Mouse (Mus musculus) heart, adult 2 months (tissue): ENCODE results near the gene Tmem102. TPM values are rescaled to one million over a fixed set of nuclear protein-coding genes. Genes with fewer than 3 reads are reported as not detected.

Experiments
- DNase-seq, 2 experiments: peaks; one replicate each; pipeline ENCODE4 v3.0.0; 2021
- H3K27ac ChIP-seq: fragments of 200-600 bp; 2 replicates; pipeline ENCODE4 v1.8.1; 2022
- H3K27me3 ChIP-seq: fragments of 200-500 bp; 2 replicates; pipeline ENCODE4 v1.6.1; 2012; ENCODE audit warnings: mild to moderate bottlenecking, low read length, inconsistent platforms, mixed read lengths; ENCODE audit not compliant: control insufficient read depth, insufficient read depth
- H3K36me3 ChIP-seq: fragments of 200-500 bp; 2 replicates; pipeline ENCODE4 v1.6.1; 2012; ENCODE audit warnings: low read length, inconsistent platforms; ENCODE audit not compliant: control insufficient read depth, insufficient read depth
- H3K4me1 ChIP-seq: fragments of 200-500 bp; 2 replicates; pipeline ENCODE4 v1.6.1; 2011; ENCODE audit warnings: low read length; ENCODE audit not compliant: control insufficient read depth, insufficient read depth
- H3K4me3 ChIP-seq: fragments of 200-600 bp; 2 replicates; pipeline ENCODE4 v1.8.1; 2022
- H3K79me2 ChIP-seq: fragments of 200-500 bp; replicated peaks from 2 replicates; pipeline ENCODE4 v1.6.1; 2012; ENCODE audit warnings: mild to moderate bottlenecking, inconsistent platforms, low read length, moderate library complexity, mixed read lengths; ENCODE audit not compliant: control insufficient read depth, insufficient read depth
- H3K9ac ChIP-seq: fragments of 200-500 bp; 2 replicates; pipeline ENCODE4 v1.6.1; 2012; ENCODE audit warnings: low read depth, mild to moderate bottlenecking, control low read depth, inconsistent platforms, low read length, mixed read lengths
- CTCF ChIP-seq: fragments of 200-600 bp; IDR thresholded peaks from 2 replicates; pipeline ENCODE4 v1.8.1; 2022; ENCODE audit warnings: antibody characterized with exemption, mild to moderate bottlenecking, moderate library complexity
- EP300 ChIP-seq: fragments of 200-500 bp; IDR thresholded peaks from 2 replicates; pipeline ENCODE4 v1.6.1; 2011; ENCODE audit warnings: low read depth, low read length, control low read depth; ENCODE audit not compliant: insufficient read depth
- POLR2A ChIP-seq: fragments of 200-500 bp; IDR thresholded peaks from 2 replicates; pipeline ENCODE4 v1.6.1; 2011; ENCODE audit warnings: mild to moderate bottlenecking, low read depth, low read length, control low read depth; ENCODE audit not compliant: insufficient read depth
- WGBS: fragments of 180-500 bp; shearing (Covaris S2); methylation state at CpG from one replicate; pipeline ENCODE4 v1.1.7; 2018; 5-methylcytosine and 5-hydroxymethylcytosine counted together
- intact Hi-C: fragments of 180-260 bp; cut with DNase I; formaldehyde crosslinking; loops from one replicate; pipeline ENCODE4 v1.15.1; 2025
- long read RNA-seq: library from polyadenylated mRNA; stranded (forward); transcript quantifications from one replicate; pipeline ENCODE4 v2.0.0, GENCODE M21; 2021
- polyA plus RNA-seq: library from polyadenylated mRNA; depleted of rRNA; stranded (reverse); fragments of >200 nt; gene quantifications from 2 replicates; pipeline ENCODE4 v1.2.3, GENCODE M21; 2012; rRNA removed
- total RNA-seq, 2 experiments: library from RNA; stranded (reverse); gene quantifications; 2 replicates each; pipeline ENCODE4 v1.2.3; 2021

The Tmem102 gene
- total RNA-seq (under 1 TPM; 0.25 to 0.29 TPM), polyA plus RNA-seq (0.44 and 0.47 TPM in 2 replicates)
- long read RNA-seq: 0 reads

- no peaks in the 10 kb centered on the region for H3K79me2 ChIP-seq
- TF ChIP-seq EP300: no peak
- no peak for TF ChIP-seq POLR2A
- TF ChIP-seq CTCF: no peak
- H3K27me3 ChIP-seq: no peaks in the 10 kb centered on the region
- peak within 1 kb of the TSS; percentile 68; the same call in 1 of the 2 replicates for H3K4me3 ChIP-seq
- no peaks in the 10 kb centered on the region for H3K36me3 ChIP-seq
- no peak within 1 kb of the TSS for H3K9ac ChIP-seq
- intact Hi-C loops: no loop called here
- WGBS: 46% methylated on average over 29 of the region's 29 CpGs
- H3K27ac ChIP-seq: no peak within 1 kb of the TSS
- DNase-seq: no peak
- H3K4me1 ChIP-seq: peaks cover 4% of the 10 kb centered on the region; the same call in 1 of the 2 replicates
Observed at GRCm38 (mm10) chr11:69804972-69805909, at the start of gene Tmem102. Gene Tmem102 (minus strand): TSS chr11:69805624.

GRCm38 (mm10) chr11:69854680-69855079 lies 49.3 kb upstream of the Tmem102 start:
- H3K4me1 ChIP-seq: no peaks in the 10 kb centered on the region
- intact Hi-C loops: no loop called here
- WGBS: 51% methylated on average over 10 of the region's 10 CpGs
- no peak overlapping the region for H3K9ac ChIP-seq
- no peak overlapping the region for H3K4me3 ChIP-seq
- DNase-seq: no peak
- TF ChIP-seq CTCF: no peak
- TF ChIP-seq POLR2A: no peak
- no peak for TF ChIP-seq EP300
- peak overlapping the region; percentile 61 for H3K27ac ChIP-seq
- no peaks in the 10 kb centered on the region for H3K27me3 ChIP-seq
- H3K79me2 ChIP-seq: no peaks in the 10 kb centered on the region
- no peaks in the 10 kb centered on the region for H3K36me3 ChIP-seq

GRCm38 (mm10) chr11:69853994-69854393 lies 48.6 kb upstream of the Tmem102 start:
- WGBS: 30% methylated on average over 7 of the region's 7 CpGs

GRCm38 (mm10) chr11:69850754-69851153 lies 45.3 kb upstream of the Tmem102 start:
- intact Hi-C loops: no loop called here
- no peaks in the 10 kb centered on the region for H3K79me2 ChIP-seq
- no peaks in the 10 kb centered on the region; the same call in 1 of the 2 replicates for H3K36me3 ChIP-seq
- no peak overlapping the region for H3K27ac ChIP-seq
- no peak for DNase-seq
- 67% methylated on average over 8 of the region's 8 CpGs for WGBS
- no peaks in the 10 kb centered on the region for H3K27me3 ChIP-seq
- no peak overlapping the region for H3K4me3 ChIP-seq
- TF ChIP-seq CTCF: no peak
- TF ChIP-seq EP300: no peak
- TF ChIP-seq POLR2A: no peak
- no peak overlapping the region for H3K9ac ChIP-seq
- peaks cover 5% of the 10 kb centered on the region for H3K4me1 ChIP-seq

More at GRCm38 (mm10) chr11:69853994-69854393, 48.6 kb upstream of the Tmem102 start:
- H3K27ac ChIP-seq: peak overlapping the region; percentile 61
- no peak for DNase-seq
- peaks cover 5% of the 10 kb centered on the region for H3K4me1 ChIP-seq
- H3K27me3 ChIP-seq: no peaks in the 10 kb centered on the region
- no peaks in the 10 kb centered on the region; the same call in 1 of the 2 replicates for H3K36me3 ChIP-seq
- H3K9ac ChIP-seq: no peak overlapping the region
- no peak for TF ChIP-seq POLR2A
- TF ChIP-seq CTCF: no peak
- TF ChIP-seq EP300: no peak
- H3K4me3 ChIP-seq: no peak overlapping the region
- intact Hi-C loops: no loop called here
- H3K79me2 ChIP-seq: no peaks in the 10 kb centered on the region

- Histone ChIP-seq H3K4me1 (peaks cover 5% of the 10 kb centered on the region), H3K27ac (peak overlapping the region; percentile 67), H3K27me3 (no peaks in the 10 kb centered on the region), H3K79me2 (no peaks in the 10 kb centered on the region), H3K9ac (no peak overlapping the region), H3K36me3 (no peaks in the 10 kb centered on the region; the same call in 1 of the 2 replicates), H3K4me3 (peak overlapping the region; percentile 20; the same call in 1 of the 2 replicates)
- 81% methylated on average over 15 of the region's 15 CpGs for WGBS
- TF ChIP-seq EP300: no peak
- TF ChIP-seq CTCF: no peak
- no peak for TF ChIP-seq POLR2A
- DNase-seq: no peak
- intact Hi-C loops: no loop called here
Observed at GRCm38 (mm10) chr11:69849884-69850283, 44.5 kb upstream of the Tmem102 start.
